Mouse (Mus musculus) olfactory bulb, adult 2 months (tissue): ENCODE results near the gene Dus2.

ENCODE experiments used
- CTCF ChIP-seq: fragments of 200-500 bp; IDR thresholded peaks from 2 replicates; pipeline ENCODE4 v1.5.1; 2012; ENCODE audit warnings: low read depth, mild to moderate bottlenecking, low read length, moderate library complexity; ENCODE audit not compliant: insufficient read depth
- POLR2A ChIP-seq: fragments of 200-500 bp; IDR thresholded peaks from 2 replicates; pipeline ENCODE4 v1.6.1; 2012; ENCODE audit warnings: mild to moderate bottlenecking, low read depth, low read length, moderate library complexity; ENCODE audit not compliant: insufficient read depth

DNA sequence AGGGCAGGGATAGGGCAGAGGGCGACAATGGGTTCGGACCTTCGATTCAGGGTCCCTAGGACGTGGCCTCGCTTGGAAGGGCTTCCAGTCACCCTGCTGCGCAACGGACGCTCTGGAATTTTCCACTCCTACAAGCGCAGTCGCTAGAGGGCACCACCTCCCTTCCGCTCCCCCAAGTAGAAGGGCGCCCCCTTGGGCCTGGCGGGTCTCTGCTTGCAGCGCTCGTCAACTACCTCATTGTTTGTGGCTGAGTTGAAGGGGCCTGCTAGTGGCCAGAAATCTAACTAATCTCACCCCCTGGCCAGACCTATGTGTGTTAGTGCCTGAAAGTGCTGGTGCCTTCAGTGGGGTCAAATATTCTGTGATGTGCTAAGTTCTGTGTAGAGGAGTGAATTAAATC lies 11.8 kb upstream of the Dus2 start, which contains the start of gene Dpep3:
- TF ChIP-seq POLR2A (no peak), CTCF (no peak)
